Mouse (Mus musculus): Measurements from ENCODE around the gene Lgi2.

Gene Lgi2

GRCm38 (mm10) chr5:52565813-52566531, at the start of gene Lgi2:
Lgi2 (minus strand) TSS chr5:52566462.
- peak; percentile 33 for DNase-seq

- peak; percentile 38 for DNase-seq
Observed at GRCm38 (mm10) chr5:52615421-52615820, 49.2 kb upstream of the Lgi2 start.

DNA sequence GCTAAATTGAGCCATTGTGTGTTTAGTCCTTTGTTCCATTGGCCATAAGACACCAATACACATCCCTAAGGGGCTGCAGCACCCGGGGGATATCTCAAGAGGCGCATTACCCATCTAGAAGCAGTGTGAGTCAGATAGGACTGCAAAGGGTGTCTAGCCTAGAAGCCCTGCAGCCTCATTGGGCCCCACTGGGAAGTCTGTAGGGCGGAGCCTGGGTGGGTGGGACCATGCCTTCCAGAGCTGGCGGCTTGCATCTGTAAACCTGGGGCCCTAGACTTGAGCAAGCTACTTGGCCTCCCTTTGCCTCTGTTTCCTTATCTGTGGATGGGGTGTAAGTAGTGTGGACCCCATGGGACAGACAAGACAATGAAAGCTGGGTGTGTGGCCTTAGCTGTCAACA, 48.4 kb upstream of the Lgi2 start:
- no peak for DNase-seq

GRCm38 (mm10) chr5:52612776-52613175, 46.5 kb upstream of the Lgi2 start:
- DNase-seq: no peak

DNA sequence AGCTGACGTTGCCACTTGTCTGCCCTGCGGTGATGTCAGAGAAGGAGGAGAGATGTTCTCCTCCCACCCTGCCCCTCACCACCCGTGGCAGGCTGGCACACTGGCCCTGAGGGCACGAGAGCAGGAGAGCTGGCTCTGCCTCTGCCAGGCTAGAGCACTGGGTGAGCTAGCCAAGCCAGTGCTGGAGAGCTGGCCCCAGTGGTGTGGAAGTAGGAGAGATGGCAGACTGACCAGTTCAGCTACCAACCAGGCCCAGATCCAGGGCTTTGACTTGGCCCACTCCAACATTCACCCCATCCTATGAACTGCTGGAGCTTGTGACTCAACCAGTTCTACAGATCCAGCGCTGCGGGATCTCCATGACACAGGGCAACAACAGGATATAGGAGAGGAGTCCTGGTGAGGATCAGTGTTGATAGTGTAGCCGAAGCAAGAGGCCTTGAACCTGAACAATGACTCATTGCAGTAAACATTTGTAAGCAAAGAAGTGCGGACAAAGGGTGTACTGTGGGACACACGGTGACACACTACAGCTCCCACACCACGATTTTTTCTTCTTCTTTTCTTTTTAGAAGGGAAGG, 45.1 kb upstream of the Lgi2 start:
- DNase-seq: no peak

GRCm38 (mm10) chr5:52610306-52610705, 44.0 kb upstream of the Lgi2 start:
- DNase-seq: no peak

DNA sequence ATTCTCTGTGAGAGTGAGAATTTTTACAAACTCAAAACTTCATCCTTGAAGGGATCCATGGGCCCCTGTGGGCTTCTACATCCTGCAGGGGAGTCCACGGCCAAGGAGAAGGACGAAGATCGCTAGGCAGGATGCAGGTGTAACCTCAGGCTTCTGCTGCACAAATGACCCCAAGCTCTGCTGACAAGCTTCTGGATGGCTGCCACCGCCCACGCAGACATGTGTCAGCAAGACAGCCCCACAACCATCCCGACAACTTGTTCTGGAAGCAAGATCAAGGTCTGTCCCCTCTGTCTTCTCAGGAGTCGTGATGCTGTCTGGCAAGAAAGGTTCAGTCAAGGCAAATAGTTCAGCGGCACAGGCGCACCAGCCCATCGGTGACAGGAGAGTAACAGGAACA, 43.4 kb upstream of the Lgi2 start:
- DNase-seq: peak; percentile 43

DNA sequence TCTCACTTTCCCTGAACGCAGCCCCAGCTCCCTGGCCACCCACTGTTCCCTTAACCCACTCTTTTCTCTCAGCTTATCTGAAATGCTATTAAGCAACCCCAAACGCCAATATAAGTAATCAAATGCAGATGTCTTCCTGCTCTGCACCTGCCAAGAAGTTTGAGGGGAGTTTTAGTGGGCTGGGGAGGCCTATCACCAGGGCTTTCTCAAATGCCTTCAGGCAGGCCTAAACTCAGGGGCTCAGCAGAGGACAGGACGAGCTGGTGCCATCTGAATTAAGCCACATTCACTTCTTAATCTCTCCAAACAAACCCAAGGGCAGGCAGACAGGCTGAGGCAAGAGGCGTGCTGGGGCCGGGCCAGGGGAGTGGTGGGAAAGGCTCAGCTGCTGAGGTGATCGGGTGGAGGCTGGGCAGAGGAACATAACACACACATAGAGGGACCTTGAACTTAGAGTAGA, 38.4 kb upstream of the Lgi2 start:
- no peak for DNase-seq

DNA sequence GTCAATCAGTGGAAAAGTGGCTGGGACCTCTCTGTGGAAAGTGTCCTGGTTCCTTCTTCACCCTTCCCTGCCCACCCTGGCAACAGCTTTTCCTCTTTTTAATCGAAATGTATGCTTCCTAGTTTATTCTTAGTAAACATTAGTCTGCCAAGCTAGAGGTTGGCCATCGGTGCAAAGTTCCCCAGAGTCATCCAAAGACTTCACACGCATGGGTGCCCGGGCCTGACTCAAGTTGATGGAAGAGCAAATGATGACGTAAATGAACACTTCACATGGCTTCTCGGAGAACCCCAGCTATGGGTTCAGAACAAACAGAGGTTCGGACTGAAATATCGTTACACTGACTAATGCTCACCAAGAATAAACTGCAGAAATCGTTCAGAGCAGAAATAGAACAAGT, 24.4 kb upstream of the Lgi2 start:
- DNase-seq: no peak

DNA sequence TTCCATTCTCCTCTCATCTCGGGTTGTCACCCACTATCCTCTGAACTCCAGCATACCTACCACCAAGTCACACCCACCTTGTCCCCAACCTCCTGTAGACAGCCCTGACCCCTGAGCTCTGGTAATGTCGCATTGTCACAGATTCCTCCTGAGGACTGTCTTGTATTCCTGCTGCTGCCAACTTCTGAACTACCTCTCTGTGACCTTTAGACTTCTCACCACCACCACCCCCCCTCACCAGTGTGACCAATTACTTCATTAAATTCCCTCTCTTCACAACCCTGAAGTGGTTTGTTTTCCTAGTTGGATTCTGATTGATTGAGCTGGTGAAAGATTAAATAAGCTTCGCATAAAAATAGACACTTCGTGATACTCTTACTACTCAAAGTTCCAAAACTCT, 22.4 kb upstream of the Lgi2 start:
- DNase-seq: no peak

- no peak for DNase-seq
Observed at GRCm38 (mm10) chr5:52587291-52587733, 21.1 kb upstream of the Lgi2 start.

DNA sequence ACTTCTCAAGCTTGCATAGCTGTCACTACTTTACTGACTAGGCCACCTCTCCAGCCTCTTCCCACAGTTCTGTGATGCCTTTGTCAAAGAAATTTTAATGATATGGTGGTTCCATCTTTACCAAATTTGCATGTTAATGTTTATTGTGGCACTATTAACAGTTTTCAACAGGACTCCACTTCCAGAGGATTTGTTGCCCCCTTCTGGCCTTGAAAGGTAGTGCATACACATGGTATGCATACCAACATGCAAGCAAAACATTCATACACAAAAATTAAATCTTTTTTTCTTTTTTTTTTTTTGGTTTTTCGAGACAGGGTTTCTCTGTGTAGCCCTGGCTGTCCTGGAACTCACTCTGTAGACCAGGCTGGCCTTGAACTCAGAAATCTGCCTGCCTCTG, 6.3 kb upstream of the Lgi2 start:
- DNase-seq: no peak

DNA sequence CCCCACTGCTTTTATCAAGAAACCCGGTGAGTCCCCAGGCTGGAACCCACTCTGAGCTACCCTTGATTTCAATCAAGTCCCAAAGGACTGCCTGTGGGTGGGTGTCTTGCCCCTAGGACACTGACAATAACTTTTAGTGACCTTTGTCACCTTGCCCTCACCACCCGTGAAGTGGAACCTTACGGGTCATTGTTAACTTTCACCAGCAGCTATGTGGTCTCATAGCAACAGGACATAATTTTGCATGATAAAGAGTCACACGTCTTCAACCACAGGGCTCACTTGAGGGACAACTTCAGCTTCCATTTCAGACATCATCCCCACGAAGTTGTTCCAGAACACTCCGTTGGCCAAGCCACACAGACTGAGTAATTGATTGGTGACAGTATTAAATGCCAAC, 4.5 kb upstream of the Lgi2 start:
- DNase-seq: no peak

DNA sequence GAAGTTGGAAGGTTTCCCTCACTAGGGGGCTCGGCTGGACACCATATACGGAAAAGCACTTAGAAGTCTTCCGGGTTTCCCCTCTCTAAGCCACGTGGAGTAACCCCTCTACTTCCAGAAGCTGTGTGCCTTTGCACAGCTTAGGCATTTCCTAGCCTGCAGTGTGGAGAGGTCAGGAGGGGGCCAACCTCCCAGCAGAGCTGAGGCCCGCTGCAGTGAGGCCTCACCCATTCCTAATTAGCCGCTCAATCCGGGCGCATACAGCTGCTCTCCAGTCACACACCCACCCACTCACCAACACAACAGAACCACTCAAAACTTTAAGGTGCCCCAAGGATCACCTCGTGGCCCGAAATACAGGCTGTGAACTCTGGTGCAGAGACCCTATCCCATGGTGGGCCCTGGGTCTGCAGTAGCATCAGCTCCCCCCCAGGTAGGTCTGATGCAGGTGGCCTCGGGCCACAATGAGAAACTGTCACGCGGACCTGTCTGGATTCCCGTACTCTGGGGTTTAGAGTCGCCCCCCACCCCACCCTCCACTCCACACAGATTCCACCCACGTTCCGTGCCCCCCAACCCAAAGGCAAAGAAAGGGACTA, 949 bp downstream of the Lgi2 start:
- no peak for DNase-seq

GRCm38 (mm10) chr5:52564351-52564750, 1.9 kb downstream of the Lgi2 start:
- DNase-seq: no peak

DNA sequence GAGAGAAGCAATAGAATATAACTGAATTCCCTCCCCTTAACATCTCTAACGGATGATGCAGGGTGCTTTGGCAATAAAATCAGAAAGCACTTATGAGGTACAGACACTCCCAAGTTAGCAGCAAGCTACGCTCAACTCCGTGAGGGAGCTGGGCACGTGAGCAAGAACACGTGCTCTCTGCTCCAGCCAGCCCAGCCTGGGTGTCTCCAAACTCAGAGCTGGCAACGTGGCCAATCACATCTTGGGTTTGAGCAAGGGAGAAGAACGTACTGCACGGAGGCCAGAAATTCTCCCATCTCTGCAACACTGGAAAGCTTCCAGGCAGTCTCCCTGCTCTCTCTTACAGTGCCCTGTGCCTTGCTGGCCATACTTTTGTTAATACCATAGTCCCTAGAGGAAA, 6.0 kb downstream of the Lgi2 start:
- DNase-seq: no peak

DNA sequence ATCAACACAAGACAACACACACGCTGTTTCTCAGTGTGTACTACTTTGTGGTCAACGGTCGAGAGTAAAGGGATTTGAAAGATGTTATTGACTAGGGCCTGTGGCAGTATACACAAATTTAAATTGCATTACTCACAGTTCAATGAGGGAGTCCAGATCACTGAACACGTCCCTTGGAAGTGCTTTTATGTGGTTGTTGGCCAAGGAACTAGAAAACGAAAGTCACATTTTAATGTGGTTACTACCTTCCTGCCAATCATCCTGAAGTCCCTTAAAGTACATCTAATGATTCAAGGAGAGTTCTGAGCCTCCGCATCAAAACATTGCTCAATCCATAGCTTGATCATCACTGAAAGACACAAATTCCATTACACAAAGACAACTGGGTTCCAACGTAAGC, 10.7 kb downstream of the Lgi2 start:
- DNase-seq: no peak

DNA sequence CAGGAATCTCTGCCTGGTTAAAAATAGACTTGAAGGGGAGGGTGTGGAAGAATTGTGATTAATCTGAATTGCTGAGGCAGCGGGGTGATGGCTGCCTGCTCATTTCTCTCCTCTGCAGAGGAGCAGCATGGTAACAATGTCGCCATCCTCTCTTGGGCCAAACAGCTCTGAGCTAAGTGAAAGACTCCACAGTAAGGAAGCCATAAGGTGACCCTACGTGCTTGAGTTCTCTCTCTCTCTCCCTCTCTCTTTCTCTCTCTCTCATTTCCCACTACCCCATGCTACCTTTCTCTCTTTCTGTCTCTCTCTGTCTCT, 15.0 kb downstream of the Lgi2 start:
- no peak for DNase-seq

- no peak for DNase-seq
Observed at GRCm38 (mm10) chr5:52550613-52551317, 15.5 kb downstream of the Lgi2 start.

DNA sequence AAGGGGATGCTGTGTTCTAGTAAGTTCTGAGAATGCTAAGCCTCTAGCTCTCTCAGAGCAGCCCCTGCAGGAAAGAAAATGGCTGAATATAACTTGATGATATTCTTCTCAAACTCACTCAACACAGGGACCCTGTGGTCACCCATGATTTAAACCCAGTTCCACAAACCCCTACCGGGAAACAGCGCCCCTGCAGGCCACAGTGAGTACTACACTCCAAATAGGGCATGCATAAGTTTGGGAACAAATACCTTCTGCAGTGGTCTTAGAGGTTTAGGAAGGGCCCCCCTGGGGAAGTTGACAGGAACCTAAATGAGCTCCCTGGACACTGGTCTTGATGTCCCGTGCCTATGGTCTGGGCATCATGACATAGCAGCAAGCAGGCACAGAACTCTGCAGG, 19.3 kb downstream of the Lgi2 start:
- DNase-seq: no peak

GRCm38 (mm10) chr5:52543770-52544169, 22.5 kb downstream of the Lgi2 start:
- no peak for DNase-seq

DNA sequence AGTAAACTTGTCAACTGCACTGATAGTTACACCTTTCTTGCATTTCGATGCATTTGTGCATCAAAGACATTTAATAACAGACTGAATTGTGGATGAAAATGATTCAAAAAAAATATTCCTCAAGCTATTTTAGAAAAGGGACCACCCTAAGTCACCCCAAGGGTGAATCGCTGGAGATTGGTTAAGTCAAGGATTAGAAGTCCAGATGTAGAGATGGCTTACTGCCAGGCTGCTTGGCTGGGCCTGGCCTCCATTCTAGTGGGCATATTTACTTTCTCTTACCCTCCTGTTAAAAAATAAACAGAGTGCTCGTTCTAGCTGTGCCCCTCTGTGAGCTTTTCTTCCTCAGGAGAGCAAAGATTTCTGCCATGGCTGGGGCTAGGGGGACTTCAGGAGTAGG, 26.1 kb downstream of the Lgi2 start:
- no peak for DNase-seq

- DNase-seq: no peak
Observed at GRCm38 (mm10) chr5:52539483-52539882, 26.8 kb downstream of the Lgi2 start.

DNA sequence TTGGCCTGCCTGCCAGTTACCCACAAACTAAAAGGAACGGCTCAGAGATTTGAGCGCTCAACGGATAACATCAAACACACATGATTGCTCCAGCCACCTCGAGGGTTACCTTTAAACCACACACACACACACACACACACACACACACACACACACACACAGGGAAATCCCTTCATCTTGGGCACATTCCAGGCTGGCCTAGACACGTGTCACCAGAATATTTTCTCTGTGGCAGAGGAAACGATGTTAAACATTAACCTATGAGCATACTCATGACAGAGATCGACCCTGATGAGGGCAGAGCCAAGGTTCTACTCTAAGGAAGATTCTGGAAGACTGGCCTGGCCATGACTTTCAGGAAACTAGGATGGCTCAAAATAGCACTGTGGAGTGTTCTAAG, 29.2 kb downstream of the Lgi2 start:
- no peak for DNase-seq
